Mouse (Mus musculus): ENCODE data around the gene Glrp1. TPM values are rescaled to one million over a fixed set of nuclear protein-coding genes. Genes with fewer than 3 reads are reported as not detected.
A peak's percentile ranks its signal among the peaks of the same experiment; 100 is the strongest.

Gene Glrp1
- total RNA-seq (2015) (0.18 and 0.59 TPM in 2 replicates), total RNA-seq (2017) (not detected in 2 replicates)

- ATAC-seq (ENCODE audit: poor library complexity, severe bottlenecking): peak; percentile 71
Measured at GRCm38 (mm10) chr1:88509789-88510188, at the start of gene Glrp1. Glrp1 (minus strand) TSS chr1:88510066.

GRCm38 (mm10) chr1:88559258-88559657, 49.4 kb upstream of the Glrp1 start:
- ATAC-seq (ENCODE audit: poor library complexity, severe bottlenecking): no peak

GRCm38 (mm10) chr1:88558793-88559192, 48.9 kb upstream of the Glrp1 start:
- ATAC-seq (ENCODE audit: poor library complexity, severe bottlenecking): no peak

- no peak for ATAC-seq (ENCODE audit: poor library complexity, severe bottlenecking)
Measured at GRCm38 (mm10) chr1:88556401-88556800, 46.5 kb upstream of the Glrp1 start.

- ATAC-seq (ENCODE audit: poor library complexity, severe bottlenecking): no peak; the same call in 1 of the 2 replicates
Measured at GRCm38 (mm10) chr1:88553500-88554187, 43.8 kb upstream of the Glrp1 start.

- ATAC-seq (ENCODE audit: poor library complexity, severe bottlenecking): no peak
Measured at GRCm38 (mm10) chr1:88549263-88549662, 39.4 kb upstream of the Glrp1 start.

- no peak for ATAC-seq (ENCODE audit: poor library complexity, severe bottlenecking)
Measured at GRCm38 (mm10) chr1:88547172-88547571, 37.3 kb upstream of the Glrp1 start.

- ATAC-seq (ENCODE audit: poor library complexity, severe bottlenecking): no peak
Measured at GRCm38 (mm10) chr1:88543608-88544007, 33.7 kb upstream of the Glrp1 start.

- ATAC-seq (ENCODE audit: poor library complexity, severe bottlenecking): no peak
Measured at GRCm38 (mm10) chr1:88539823-88540222, 30.0 kb upstream of the Glrp1 start.

GRCm38 (mm10) chr1:88539256-88539655, 29.4 kb upstream of the Glrp1 start:
- ATAC-seq (ENCODE audit: poor library complexity, severe bottlenecking): no peak

GRCm38 (mm10) chr1:88536308-88536707, 26.4 kb upstream of the Glrp1 start:
- no peak for ATAC-seq (ENCODE audit: poor library complexity, severe bottlenecking)

GRCm38 (mm10) chr1:88534091-88534490, 24.2 kb upstream of the Glrp1 start:
- ATAC-seq (ENCODE audit: poor library complexity, severe bottlenecking): no peak

- no peak for ATAC-seq (ENCODE audit: poor library complexity, severe bottlenecking)
Measured at GRCm38 (mm10) chr1:88526161-88526560, 16.3 kb upstream of the Glrp1 start.

GRCm38 (mm10) chr1:88525622-88526021, 15.8 kb upstream of the Glrp1 start:
- ATAC-seq (ENCODE audit: poor library complexity, severe bottlenecking): no peak

GRCm38 (mm10) chr1:88521170-88521747, 11.4 kb upstream of the Glrp1 start:
- no peak for ATAC-seq (ENCODE audit: poor library complexity, severe bottlenecking)

- no peak for ATAC-seq (ENCODE audit: poor library complexity, severe bottlenecking)
Measured at GRCm38 (mm10) chr1:88513613-88514012, 3.7 kb upstream of the Glrp1 start.

GRCm38 (mm10) chr1:88507886-88508285, 2.0 kb downstream of the Glrp1 start:
- ATAC-seq (ENCODE audit: poor library complexity, severe bottlenecking): no peak

GRCm38 (mm10) chr1:88507214-88507613, 2.7 kb downstream of the Glrp1 start:
- no peak for ATAC-seq (ENCODE audit: poor library complexity, severe bottlenecking)

- no peak for ATAC-seq (ENCODE audit: poor library complexity, severe bottlenecking)
Measured at GRCm38 (mm10) chr1:88506412-88506811, 3.5 kb downstream of the Glrp1 start.

GRCm38 (mm10) chr1:88505697-88506096, 4.2 kb downstream of the Glrp1 start:
- ATAC-seq (ENCODE audit: poor library complexity, severe bottlenecking): no peak

GRCm38 (mm10) chr1:88504531-88504945, 5.3 kb downstream of the Glrp1 start:
- ATAC-seq (ENCODE audit: poor library complexity, severe bottlenecking): no peak

- no peak for ATAC-seq (ENCODE audit: poor library complexity, severe bottlenecking)
Measured at GRCm38 (mm10) chr1:88502822-88503221, 7.0 kb downstream of the Glrp1 start.
